Mouse (Mus musculus) intestine, postnatal 0 days (tissue): ENCODE data around the gene Trip11. TPM values are rescaled to one million over a fixed set of nuclear protein-coding genes. Genes with fewer than 3 reads are reported as not detected.

Experiments used
- ATAC-seq: fragments of 200-750 bp; cut with Nextera tagmentation; 2 replicates; pipeline ENCODE4 v1.8.0; 2017; ENCODE audit warnings: mild to moderate bottlenecking, moderate TSS enrichment, moderate library complexity
- H3K27ac ChIP-seq: fragments of 300-500 bp; sonication (generic); 2 replicates; pipeline ENCODE4 v1.5.1; 2014; ENCODE audit warnings: mild to moderate bottlenecking, low read depth, low read length, moderate library complexity
- H3K27me3 ChIP-seq: fragments of 300-500 bp; sonication (generic); replicated peaks from 2 replicates; pipeline ENCODE4 v1.6.1; 2014; ENCODE audit warnings: low read length, mixed read lengths; ENCODE audit not compliant: control insufficient read depth, insufficient read depth
- H3K36me3 ChIP-seq: fragments of 300-500 bp; sonication (generic); 2 replicates; pipeline ENCODE4 v1.6.1; 2014; ENCODE audit warnings: mild to moderate bottlenecking, moderate library complexity; ENCODE audit not compliant: control insufficient read depth, insufficient read depth
- H3K4me1 ChIP-seq: fragments of 300-500 bp; sonication (generic); replicated peaks from 2 replicates; pipeline ENCODE4 v1.6.1; 2014; ENCODE audit warnings: antibody characterized with exemption, low read length, mixed read lengths; ENCODE audit not compliant: control insufficient read depth, insufficient read depth
- H3K4me2 ChIP-seq: fragments of 300-500 bp; sonication (generic); replicated peaks from 2 replicates; pipeline ENCODE4 v1.6.1; 2014; ENCODE audit warnings: low read depth, mild to moderate bottlenecking, moderate library complexity
- H3K4me3 ChIP-seq: fragments of 300-500 bp; sonication (generic); 2 replicates; pipeline ENCODE4 v1.5.1; 2014; ENCODE audit warnings: low read depth, low read length
- H3K9ac ChIP-seq: fragments of 300-500 bp; sonication (generic); 2 replicates; pipeline ENCODE4 v1.6.1; 2014; ENCODE audit warnings: mild to moderate bottlenecking, low read depth, low read length
- H3K9me3 ChIP-seq: fragments of 300-500 bp; sonication (generic); 2 replicates; pipeline ENCODE4 v1.6.1; 2016; ENCODE audit warnings: mixed run types; ENCODE audit not compliant: control insufficient read depth
- CTCF ChIP-seq: sonication (generic); IDR thresholded peaks from 2 replicates; pipeline ENCODE4 v1.5.1; 2016; ENCODE audit warnings: low read depth, mild to moderate bottlenecking, control low read depth, antibody characterized with exemption, moderate library complexity
- WGBS: fragments of 180-500 bp; shearing (Covaris S2); extraction: QIAGEN DNeasy Blood & Tissue Kit; methylation state at CpG from one replicate; pipeline ENCODE4 v1.1.7; 2014; 5-methylcytosine and 5-hydroxymethylcytosine counted together
- polyA plus RNA-seq: library from polyadenylated mRNA; unstranded; fragments of >200 nt; fragmentation: Nextera tagmentation; extraction: Ambion mirVana; gene quantifications from 2 replicates; pipeline ENCODE4 v1.2.1, GENCODE M21; 2015

Gene Trip11
- polyA plus RNA-seq, 1 experiment from 2014 or later, result 42.9 TPM

GRCm38 (mm10) chr12:101821596-101821995, 91.5 kb downstream of the Trip11 start:
- Histone ChIP-seq H3K27ac (no peak overlapping the region), H3K4me1 (0 out of 2 replicates have a peak, but pooled peaks cover 12% of the 10 kb centered on the region), H3K36me3 (no peaks in the 10 kb centered on the region), H3K4me3 (no peak overlapping the region), H3K9ac (no peak overlapping the region), H3K27me3 (0 out of 2 replicates have a peak, but pooled peaks cover 4% of the 10 kb centered on the region), H3K4me2 (no peak overlapping the region), H3K9me3 (no peaks in the 10 kb centered on the region)
- 12% methylated on average over 3 of the region's 3 CpGs for WGBS
- TF ChIP-seq CTCF, result no peak
- peak; percentile 46; the same call in 1 of the 2 replicates for ATAC-seq

GRCm38 (mm10) chr12:101819570-101819969, 93.5 kb downstream of the Trip11 start:
- H3K4me3 ChIP-seq, result peak overlapping the region; percentile 44
- H3K27ac ChIP-seq, result no peak overlapping the region
- H3K27me3 ChIP-seq, result 0 out of 2 replicates have a peak, but pooled peaks cover 4% of the 10 kb centered on the region
- H3K9ac ChIP-seq, result 0 out of 2 replicates have a peak overlapping the region, but pooled peaks have one; percentile 13
- H3K36me3 ChIP-seq, result no peaks in the 10 kb centered on the region
- peak overlapping the region; percentile 88 for H3K4me2 ChIP-seq
- 0 out of 2 replicates have a peak, but pooled peaks cover 12% of the 10 kb centered on the region for H3K4me1 ChIP-seq
- WGBS, result 31% methylated on average over 9 of the region's 9 CpGs
- H3K9me3 ChIP-seq, result no peaks in the 10 kb centered on the region
- TF ChIP-seq CTCF, result no peak
- no peak for ATAC-seq

- no peak for TF ChIP-seq CTCF
- WGBS, result 1% methylated on average over 46 of the region's 46 CpGs
- peak within 1 kb of the TSS; percentile 29 for H3K27ac ChIP-seq
- H3K9ac ChIP-seq, result peak within 1 kb of the TSS; percentile 13; the same call in 1 of the 2 replicates
- 0 out of 2 replicates have a peak, but pooled peaks cover 4% of the 10 kb centered on the region for H3K27me3 ChIP-seq
- H3K9me3 ChIP-seq, result no peaks in the 10 kb centered on the region
- 0 out of 2 replicates have a peak, but pooled peaks cover 12% of the 10 kb centered on the region for H3K4me1 ChIP-seq
- H3K4me2 ChIP-seq, result peak within 1 kb of the TSS; percentile 88
- no peaks in the 10 kb centered on the region for H3K36me3 ChIP-seq
- 0 out of 2 replicates have a peak, but pooled peaks have one; percentile 33 for ATAC-seq
- H3K4me3 ChIP-seq, result peak within 1 kb of the TSS; percentile 44
These were observed 94.3 kb downstream of the Trip11 start, which contains the start of gene Fbln5 for GRCm38 (mm10) chr12:101818608-101819370. Gene Fbln5, minus strand, starts transcription at chr12:101819055.

- TF ChIP-seq CTCF, result no peak
- peak overlapping the region; percentile 29 for H3K27ac ChIP-seq
- peak overlapping the region; percentile 88 for H3K4me2 ChIP-seq
- 0 out of 2 replicates have a peak, but pooled peaks cover 12% of the 10 kb centered on the region for H3K4me1 ChIP-seq
- H3K36me3 ChIP-seq, result no peaks in the 10 kb centered on the region
- ATAC-seq, result no peak
- 0 out of 2 replicates have a peak, but pooled peaks cover 4% of the 10 kb centered on the region for H3K27me3 ChIP-seq
- no peaks in the 10 kb centered on the region for H3K9me3 ChIP-seq
- H3K4me3 ChIP-seq, result peak overlapping the region; percentile 44
- 17% methylated on average over 11 of the region's 11 CpGs for WGBS
- no peak overlapping the region for H3K9ac ChIP-seq
These were observed 94.8 kb downstream of the Trip11 start for GRCm38 (mm10) chr12:101818246-101818607.

GRCm38 (mm10) chr12:101816810-101817209, 96.3 kb downstream of the Trip11 start:
- Histone ChIP-seq H3K4me3 (no peak overlapping the region), H3K9ac (no peak overlapping the region), H3K9me3 (no peaks in the 10 kb centered on the region), H3K27ac (no peak overlapping the region), H3K4me1 (0 out of 2 replicates have a peak, but pooled peaks cover 12% of the 10 kb centered on the region), H3K4me2 (no peak overlapping the region), H3K27me3 (0 out of 2 replicates have a peak, but pooled peaks cover 4% of the 10 kb centered on the region), H3K36me3 (no peaks in the 10 kb centered on the region)
- peak; percentile 60 for TF ChIP-seq CTCF
- no peak; the same call in 1 of the 2 replicates for ATAC-seq
- 47% methylated on average over 5 of the region's 5 CpGs for WGBS

- no peak for TF ChIP-seq CTCF
- WGBS, result 70% methylated on average over 6 of the region's 6 CpGs
These were observed 97.3 kb downstream of the Trip11 start for GRCm38 (mm10) chr12:101815796-101816195.

More at GRCm38 (mm10) chr12:101815796-101816195, 97.3 kb downstream of the Trip11 start:
- Histone ChIP-seq H3K4me2 (no peak overlapping the region), H3K4me3 (no peak overlapping the region), H3K9me3 (no peaks in the 10 kb centered on the region), H3K4me1 (0 out of 2 replicates have a peak, but pooled peaks cover 9% of the 10 kb centered on the region), H3K27me3 (0 out of 2 replicates have a peak, but pooled peaks cover 4% of the 10 kb centered on the region), H3K36me3 (no peaks in the 10 kb centered on the region), H3K9ac (no peak overlapping the region), H3K27ac (no peak overlapping the region)
- 0 out of 2 replicates have a peak, but pooled peaks have one; percentile 23 for ATAC-seq
